Mouse (Mus musculus) heart, embryonic 11.5 days (tissue): ENCODE measurements around the gene Fancc. TPM values are rescaled to one million over a fixed set of nuclear protein-coding genes. Genes with fewer than 3 reads are reported as not detected.

Experiments
- ATAC-seq: fragments of 200-750 bp; cut with Nextera tagmentation; replicated peaks from 2 replicates; pipeline ENCODE4 v1.8.0; 2017; ENCODE audit warnings: moderate library complexity; ENCODE audit not compliant: insufficient number of reproducible peaks, low FRiP score, low TSS enrichment
- H3K27ac ChIP-seq: fragments of 300-500 bp; sonication (generic); 2 replicates; pipeline ENCODE4 v1.5.1; 2014; ENCODE audit warnings: mild to moderate bottlenecking, low read depth, low read length
- H3K27me3 ChIP-seq: fragments of 300-500 bp; sonication (generic); 2 replicates; pipeline ENCODE4 v1.6.1; 2014; ENCODE audit warnings: mild to moderate bottlenecking, low read length, mixed read lengths; ENCODE audit not compliant: control insufficient read depth, insufficient read depth
- H3K36me3 ChIP-seq: fragments of 300-500 bp; sonication (generic); 2 replicates; pipeline ENCODE4 v1.6.1; 2014; ENCODE audit warnings: mild to moderate bottlenecking, low read length, moderate library complexity, mixed read lengths; ENCODE audit not compliant: control insufficient read depth, insufficient read depth
- H3K4me1 ChIP-seq: fragments of 300-500 bp; sonication (generic); 2 replicates; pipeline ENCODE4 v1.6.1; 2014; ENCODE audit warnings: low read length; ENCODE audit not compliant: control insufficient read depth, insufficient read depth
- H3K4me2 ChIP-seq: fragments of 300-500 bp; sonication (generic); 2 replicates; pipeline ENCODE4 v1.6.1; 2014; ENCODE audit warnings: mild to moderate bottlenecking, moderate library complexity
- H3K4me3 ChIP-seq: fragments of 300-500 bp; sonication (generic); 2 replicates; pipeline ENCODE4 v1.5.1; 2014; ENCODE audit warnings: low read depth, low read length
- H3K9ac ChIP-seq: fragments of 300-500 bp; sonication (generic); 2 replicates; pipeline ENCODE4 v1.6.1; 2014; ENCODE audit warnings: mild to moderate bottlenecking, low read depth, low read length, moderate library complexity
- H3K9me3 ChIP-seq: fragments of 300-500 bp; sonication (generic); replicated peaks from 2 replicates; pipeline ENCODE4 v1.6.1; 2016; ENCODE audit warnings: low read length; ENCODE audit not compliant: control insufficient read depth
- WGBS: fragments of 180-500 bp; shearing (Covaris S2); extraction: QIAGEN DNeasy Blood & Tissue Kit; methylation state at CpG from one replicate; pipeline ENCODE4 v1.1.7; 2014; ENCODE audit not compliant: insufficient replicate concordance; 5-methylcytosine and 5-hydroxymethylcytosine counted together
- polyA plus RNA-seq: library from polyadenylated mRNA; unstranded; fragments of >200 nt; fragmentation: Nextera tagmentation; extraction: Ambion mirVana; gene quantifications from 2 replicates; pipeline ENCODE4 v1.2.1, GENCODE M21; 2014

The Fancc gene
- polyA plus RNA-seq, 1 experiment from 2014 or later: 12.3 TPM

DNA sequence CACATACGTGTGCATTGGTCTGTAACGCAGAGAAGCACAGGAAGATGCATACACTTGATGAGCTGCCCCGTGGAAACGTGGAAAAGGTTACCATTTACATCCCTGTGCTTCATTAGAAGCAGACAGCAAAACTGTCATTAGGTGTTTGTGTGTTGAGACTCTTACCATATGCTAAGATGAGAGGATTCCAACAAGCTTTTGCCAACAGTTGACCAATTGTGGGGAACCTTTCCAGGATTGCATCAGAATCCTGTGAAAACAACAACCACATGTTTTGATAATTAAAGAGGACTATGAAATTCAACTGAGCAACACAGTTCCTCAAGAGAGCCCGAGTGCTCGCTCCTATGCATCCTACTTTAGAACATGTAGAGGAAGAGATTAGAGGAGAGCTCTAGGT lies 97.0 kb downstream of the Fancc start:
- no peaks in the 10 kb centered on the region for H3K4me1 ChIP-seq
- no peak for ATAC-seq
- no peak overlapping the region for H3K4me3 ChIP-seq
- H3K36me3 ChIP-seq: no peaks in the 10 kb centered on the region
- no peak overlapping the region for H3K9ac ChIP-seq
- H3K27me3 ChIP-seq: no peaks in the 10 kb centered on the region
- H3K9me3 ChIP-seq: no peaks in the 10 kb centered on the region
- no peak overlapping the region for H3K27ac ChIP-seq
- WGBS: 90% methylated on average over 6 of the region's 6 CpGs
- no peak overlapping the region for H3K4me2 ChIP-seq

DNA sequence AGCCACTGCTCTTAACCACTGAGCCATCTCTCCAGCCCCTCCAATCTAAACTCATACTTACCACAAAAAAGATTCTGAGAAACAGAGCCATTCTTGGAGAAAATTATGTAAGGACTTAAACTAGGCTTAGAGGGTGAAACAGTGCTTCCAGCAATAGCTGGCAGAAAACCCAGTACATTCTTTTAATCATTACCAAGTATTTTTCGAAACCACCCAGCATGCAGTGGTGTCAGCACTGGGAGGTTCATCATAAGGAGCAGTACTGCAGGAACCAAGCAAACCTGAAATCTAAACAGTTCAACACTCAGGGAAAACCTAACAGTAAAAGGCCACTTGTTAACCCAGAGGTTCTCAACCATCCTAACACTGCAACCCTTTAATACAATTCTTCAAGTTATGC lies 99.7 kb downstream of the Fancc start:
- WGBS: 82% methylated on average over 1 of the region's 1 CpGs
- Histone ChIP-seq H3K9me3 (no peaks in the 10 kb centered on the region), H3K4me2 (no peak overlapping the region), H3K4me3 (no peak overlapping the region), H3K27ac (no peak overlapping the region), H3K27me3 (no peaks in the 10 kb centered on the region), H3K9ac (no peak overlapping the region), H3K36me3 (no peaks in the 10 kb centered on the region), H3K4me1 (no peaks in the 10 kb centered on the region)
- no peak for ATAC-seq

GRCm38 (mm10) chr13:63394304-63395063 lies 102.6 kb downstream of the Fancc start:
- Histone ChIP-seq H3K9me3 (no peaks in the 10 kb centered on the region), H3K27me3 (no peaks in the 10 kb centered on the region), H3K9ac (no peak overlapping the region), H3K4me2 (no peak overlapping the region), H3K36me3 (no peaks in the 10 kb centered on the region), H3K27ac (no peak overlapping the region), H3K4me3 (no peak overlapping the region), H3K4me1 (no peaks in the 10 kb centered on the region)
- 74% methylated on average over 7 of the region's 7 CpGs for WGBS
- ATAC-seq: no peak

GRCm38 (mm10) chr13:63385234-63385633 lies 111.8 kb downstream of the Fancc start:
- no peak for ATAC-seq
- H3K27ac ChIP-seq: no peak overlapping the region
- H3K4me1 ChIP-seq: no peaks in the 10 kb centered on the region
- no peaks in the 10 kb centered on the region for H3K9me3 ChIP-seq
- no peaks in the 10 kb centered on the region for H3K36me3 ChIP-seq
- no peak overlapping the region for H3K9ac ChIP-seq
- no peaks in the 10 kb centered on the region for H3K27me3 ChIP-seq
- 80% methylated on average over 2 of the region's 2 CpGs for WGBS
- no peak overlapping the region for H3K4me3 ChIP-seq
- H3K4me2 ChIP-seq: no peak overlapping the region

GRCm38 (mm10) chr13:63384775-63385174 lies 112.3 kb downstream of the Fancc start:
- WGBS: 93% methylated on average over 3 of the region's 3 CpGs
- no peaks in the 10 kb centered on the region for H3K27me3 ChIP-seq
- no peaks in the 10 kb centered on the region for H3K36me3 ChIP-seq
- H3K4me2 ChIP-seq: no peak overlapping the region
- no peak overlapping the region for H3K4me3 ChIP-seq
- no peaks in the 10 kb centered on the region for H3K4me1 ChIP-seq
- H3K27ac ChIP-seq: no peak overlapping the region
- H3K9me3 ChIP-seq: no peaks in the 10 kb centered on the region
- no peak overlapping the region for H3K9ac ChIP-seq
- no peak for ATAC-seq

- WGBS: 72% methylated on average over 2 of the region's 2 CpGs
Measured at GRCm38 (mm10) chr13:63382206-63382605, 114.9 kb downstream of the Fancc start.

DNA sequence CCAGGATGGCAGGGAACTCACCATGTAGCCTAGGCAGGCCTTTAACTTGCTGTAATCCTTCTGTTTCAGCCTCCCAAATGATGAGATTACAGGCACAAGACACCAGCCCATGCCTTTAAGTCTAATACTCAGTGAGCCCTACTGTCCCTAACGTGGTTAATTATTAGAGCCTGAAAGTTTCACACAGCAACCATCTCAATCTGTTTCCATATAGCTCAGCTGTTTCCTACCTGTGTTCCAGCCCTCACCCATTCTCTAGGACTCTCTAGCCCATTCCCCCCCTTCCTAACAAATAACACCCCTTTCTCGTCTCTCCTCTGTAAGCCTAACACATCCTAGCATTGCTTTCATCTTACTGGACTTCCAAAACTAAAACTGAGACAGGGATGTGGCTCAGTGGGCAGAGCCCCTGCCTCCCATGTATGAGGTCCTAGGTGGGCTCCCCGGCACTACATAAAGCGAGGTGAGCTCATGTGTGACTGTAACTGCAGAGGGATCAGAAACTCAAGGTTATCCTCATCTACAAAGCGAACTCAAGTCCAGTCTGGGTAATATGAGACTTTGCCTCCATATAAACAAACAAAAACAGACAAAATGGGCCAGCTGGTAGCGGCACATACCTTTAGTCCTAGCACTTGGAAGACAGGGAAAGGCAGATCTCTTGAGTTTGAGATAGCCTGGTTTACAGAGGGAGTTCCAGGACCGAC lies 123.5 kb downstream of the Fancc start:
- H3K4me1 ChIP-seq: no peaks in the 10 kb centered on the region
- no peak overlapping the region for H3K9ac ChIP-seq
- no peaks in the 10 kb centered on the region for H3K36me3 ChIP-seq
- H3K9me3 ChIP-seq: no peaks in the 10 kb centered on the region
- no peak overlapping the region for H3K4me2 ChIP-seq
- no peak for ATAC-seq
- no peak overlapping the region for H3K27ac ChIP-seq
- H3K27me3 ChIP-seq: no peaks in the 10 kb centered on the region
- no peak overlapping the region for H3K4me3 ChIP-seq
- WGBS: 83% methylated on average over 7 of the region's 7 CpGs

More at GRCm38 (mm10) chr13:63382206-63382605, 114.9 kb downstream of the Fancc start:
- Histone ChIP-seq H3K27me3 (no peaks in the 10 kb centered on the region), H3K27ac (no peak overlapping the region), H3K9ac (no peak overlapping the region), H3K9me3 (no peaks in the 10 kb centered on the region), H3K4me3 (no peak overlapping the region), H3K36me3 (no peaks in the 10 kb centered on the region), H3K4me2 (no peak overlapping the region), H3K4me1 (no peaks in the 10 kb centered on the region)
- ATAC-seq: no peak

GRCm38 (mm10) chr13:63361755-63362154 lies 135.3 kb downstream of the Fancc start:
- Histone ChIP-seq H3K9me3 (no peaks in the 10 kb centered on the region), H3K36me3 (0 out of 2 replicates have a peak, but pooled peaks cover 2% of the 10 kb centered on the region), H3K4me1 (no peaks in the 10 kb centered on the region), H3K4me3 (no peak overlapping the region), H3K4me2 (no peak overlapping the region), H3K27ac (no peak overlapping the region), H3K9ac (no peak overlapping the region), H3K27me3 (no peaks in the 10 kb centered on the region)
- ATAC-seq: no peak
- WGBS: 53% methylated on average over 3 of the region's 3 CpGs
